Mouse (Mus musculus): ENCODE data around the gene Haus5.

GRCm38 (mm10) chr7:30698101-30698500, 33.3 kb upstream of the Haus5 start:
- TF ChIP-seq POLR2A (IDR thresholded peaks at IDR 0.05; ENCODE audit: borderline replicate concordance, control insufficient read depth, low read depth, low read length), result no peak
- TF ChIP-seq CTCF (IDR thresholded peaks at IDR 0.05; ENCODE audit: control insufficient read depth, insufficient read depth, low read length), result no peak

Data from bone marrow, adult 2 months (tissue).